Mouse (Mus musculus) naive thymus-derived CD4-positive, alpha-beta T cell, adult 2 months (primary cell): Measurements from ENCODE around the gene Pcsk1n.

Source experiments
- DNase-seq: peaks from one replicate; pipeline ENCODE4 v3.0.0-alpha.2; 2011; ENCODE audit warnings: low read depth

The Pcsk1n gene

DNA sequence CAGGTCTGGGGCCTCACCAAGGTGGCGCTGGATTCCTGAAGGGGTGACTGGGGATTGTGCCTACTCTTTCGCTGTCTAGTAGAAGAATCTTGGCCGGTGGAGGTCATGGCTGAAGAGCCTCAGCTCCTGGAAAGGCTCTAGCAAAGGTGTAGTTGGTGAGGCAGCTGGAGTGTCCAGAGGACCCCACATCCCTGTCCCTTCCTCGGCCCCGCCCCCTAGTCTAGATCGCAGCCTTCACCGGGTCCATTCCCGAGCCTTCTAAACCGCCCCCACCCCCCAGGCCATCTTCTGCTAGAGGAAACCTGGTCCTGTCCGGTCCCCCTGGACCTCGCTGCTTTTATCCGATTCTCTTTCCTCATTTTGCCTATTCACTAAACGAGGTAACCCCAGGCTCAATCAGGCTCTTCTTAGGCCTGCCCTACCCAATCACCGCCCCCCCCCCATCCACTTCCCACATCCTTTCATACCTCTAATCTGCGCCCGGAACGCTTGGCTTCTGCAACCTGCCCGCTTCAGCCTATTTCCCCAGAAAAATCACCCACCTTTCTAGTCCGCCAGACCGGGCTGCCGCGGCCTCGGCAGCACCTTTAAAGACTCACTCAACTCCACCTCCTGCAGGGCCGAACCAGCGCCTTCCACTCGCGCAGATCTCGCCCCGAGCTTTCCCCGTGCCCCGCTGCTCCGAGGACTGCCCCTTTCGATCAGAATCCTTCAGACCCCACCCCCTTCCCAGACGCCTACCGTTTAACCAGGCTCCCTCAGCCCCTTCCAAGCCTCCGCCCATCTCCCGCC is 27.7 kb downstream of the Pcsk1n start, which contains the start of gene Hdac6:
Gene Hdac6 (minus strand): TSS at position 782 of the 792 bp plus-strand sequence.
- no peak for DNase-seq

GRCm38 (mm10) chrX:7947900-7948492 is 28.4 kb downstream of the Pcsk1n start:
- DNase-seq: peak; percentile 91

- DNase-seq: no peak
These were observed 30.5 kb downstream of the Pcsk1n start for GRCm38 (mm10) chrX:7950091-7950490.

GRCm38 (mm10) chrX:7958868-7959267 is 39.2 kb downstream of the Pcsk1n start:
- no peak for DNase-seq

DNA sequence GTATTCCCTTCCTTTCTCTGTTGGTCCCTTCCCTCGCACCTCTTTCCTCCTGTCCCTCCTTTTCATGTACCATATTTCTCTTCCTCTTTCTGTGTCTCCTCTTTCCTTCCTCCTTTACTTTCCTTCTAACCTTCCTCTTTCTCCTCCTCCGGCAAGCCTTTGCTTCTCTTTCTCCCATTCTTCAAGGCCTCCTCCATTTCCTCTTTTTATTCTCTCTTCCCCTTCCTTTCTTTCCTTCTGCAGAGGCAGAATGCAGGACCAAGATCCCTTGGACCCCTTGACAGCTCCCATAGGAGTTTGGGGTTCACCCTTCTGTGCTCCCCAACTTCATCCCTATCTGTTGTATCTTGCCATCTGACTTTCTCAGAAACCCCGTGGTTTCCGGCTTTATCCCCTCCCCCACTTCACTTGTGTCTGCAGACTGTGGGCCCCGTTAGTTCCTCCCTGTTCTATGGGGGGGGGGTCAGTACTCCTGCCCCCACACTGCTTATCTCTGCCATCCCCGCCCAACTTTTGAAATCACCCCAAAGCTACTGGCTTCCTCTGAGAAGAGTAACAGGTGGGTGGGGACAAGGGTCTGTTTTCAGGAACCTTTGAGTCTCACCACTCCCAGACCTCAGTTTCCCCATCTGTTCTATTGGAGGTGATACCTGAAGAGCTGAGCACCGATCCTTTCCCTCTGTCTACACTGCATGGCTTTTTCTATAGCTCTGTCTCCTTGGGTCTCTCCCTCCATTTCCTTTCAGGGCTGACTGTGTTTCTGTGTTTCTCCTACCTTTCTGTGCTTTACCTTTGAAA is 44.4 kb downstream of the Pcsk1n start:
- DNase-seq: peak; percentile 47

DNA sequence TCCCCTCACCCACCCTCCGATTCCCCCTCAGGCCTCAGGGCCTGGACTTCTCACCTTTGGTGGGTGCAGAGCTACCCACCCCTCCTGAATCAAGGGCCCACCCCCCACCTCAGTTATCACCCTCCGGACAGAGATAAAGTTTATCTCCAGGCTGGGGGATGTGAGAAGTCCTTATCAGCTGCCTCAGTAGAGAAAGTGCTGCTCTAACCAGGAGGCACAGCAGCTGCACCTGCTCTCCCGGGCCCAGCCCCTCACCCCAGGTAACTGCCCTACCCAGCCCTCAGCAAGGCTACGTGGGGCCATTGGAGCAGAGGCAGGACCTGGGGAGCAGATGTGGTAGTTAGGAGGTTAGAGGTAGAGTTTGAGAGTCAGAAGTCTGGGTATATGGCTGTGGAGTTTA is 46.5 kb downstream of the Pcsk1n start:
- no peak for DNase-seq

- DNase-seq: no peak
These were observed 48.1 kb downstream of the Pcsk1n start for GRCm38 (mm10) chrX:7967596-7968201.

DNA sequence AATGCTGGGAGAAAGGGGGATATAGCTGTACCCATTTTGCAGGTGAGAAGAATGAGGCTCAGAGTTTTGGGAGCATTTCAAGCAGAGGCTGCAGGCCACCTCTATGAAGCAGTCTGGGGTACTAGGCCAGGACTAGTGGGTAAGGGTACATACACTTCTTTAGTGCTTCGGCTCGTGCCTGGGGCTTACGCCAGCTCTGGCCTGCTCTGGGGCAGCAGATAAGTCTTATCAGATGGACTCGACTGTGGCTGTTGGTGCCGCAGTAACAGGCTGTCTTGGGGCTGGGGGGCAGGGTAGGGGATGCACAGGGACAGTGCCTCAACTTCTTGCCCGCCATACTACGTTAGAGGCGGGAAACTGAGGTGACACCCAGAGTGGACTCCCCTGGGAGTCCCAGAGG is 48.6 kb downstream of the Pcsk1n start:
- no peak for DNase-seq

- no peak for DNase-seq
These were observed 49.3 kb downstream of the Pcsk1n start for GRCm38 (mm10) chrX:7968899-7969298.

DNA sequence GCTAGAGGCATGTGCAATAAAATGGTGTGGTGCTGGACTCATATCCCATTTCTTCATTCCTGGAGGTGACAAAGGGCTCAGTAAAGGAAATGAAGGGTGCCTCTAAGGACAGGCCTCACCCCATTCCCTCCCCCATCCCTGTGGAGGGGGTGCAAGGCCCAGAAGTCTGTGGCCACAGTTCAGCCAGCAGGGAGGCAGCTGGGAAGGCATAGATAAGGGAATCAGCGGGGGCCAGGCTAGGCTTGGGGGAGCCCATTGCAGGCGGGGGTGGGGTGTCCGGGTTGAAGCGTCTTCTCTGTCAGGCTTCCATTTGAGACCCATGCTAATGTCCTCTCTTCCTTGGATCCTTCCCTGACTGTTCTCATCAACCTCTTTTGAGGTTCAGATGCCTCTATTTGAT is 51.7 kb downstream of the Pcsk1n start:
- no peak for DNase-seq
